Mouse (Mus musculus): Measurements from ENCODE around the gene H6pd. TPM values are rescaled to one million over a fixed set of nuclear protein-coding genes. Genes with fewer than 3 reads are reported as not detected.

H6pd gene
- total RNA-seq, 2 experiments from 2014 or later, result 39.8 to 45.4 TPM

DNA sequence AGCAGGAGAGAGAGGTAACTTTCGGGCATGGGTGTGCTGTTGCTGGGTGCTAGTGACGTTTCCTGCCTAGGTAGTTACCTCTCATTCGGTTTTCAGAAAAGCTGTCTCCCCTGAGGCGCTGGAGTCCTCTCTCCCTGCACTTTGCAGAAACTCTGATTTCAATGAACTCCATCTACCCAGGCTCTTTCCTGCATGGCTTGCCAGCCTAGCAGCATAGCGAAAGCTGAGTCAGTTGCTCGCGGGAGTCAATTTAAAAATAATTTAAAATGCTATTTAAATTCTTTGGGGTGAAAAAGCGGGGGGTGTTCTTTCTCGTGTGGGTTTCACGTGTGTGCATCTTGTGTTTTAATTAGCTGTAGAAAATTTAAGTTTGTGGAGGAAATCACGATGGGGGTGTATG, 21.1 kb upstream of the H6pd start:
- intact Hi-C loops (cut with DNase I), result no loop called here
- no peak for DNase-seq (ENCODE audit: low spot score)

DNA sequence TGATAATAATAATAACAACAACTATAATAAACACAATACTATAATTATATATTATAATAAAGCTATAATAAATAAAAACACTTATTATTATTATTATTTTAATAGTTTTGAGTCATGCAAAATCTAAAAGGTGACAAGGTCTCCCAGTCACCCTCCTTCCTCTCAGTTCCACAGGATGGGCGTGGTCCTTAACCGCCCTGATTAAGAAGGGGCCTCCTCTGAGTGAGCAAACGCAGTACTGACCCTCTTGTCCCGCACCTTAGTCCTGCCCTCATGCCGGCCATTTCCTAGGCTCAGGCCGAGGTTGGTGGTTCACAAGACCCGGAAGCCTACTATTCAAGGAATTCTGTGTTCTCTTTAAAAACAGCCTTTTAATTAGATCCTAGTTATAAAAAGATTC, 14.7 kb upstream of the H6pd start:
- DNase-seq (ENCODE audit: low spot score), result no peak
- intact Hi-C loops (cut with DNase I), result no loop called here

DNA sequence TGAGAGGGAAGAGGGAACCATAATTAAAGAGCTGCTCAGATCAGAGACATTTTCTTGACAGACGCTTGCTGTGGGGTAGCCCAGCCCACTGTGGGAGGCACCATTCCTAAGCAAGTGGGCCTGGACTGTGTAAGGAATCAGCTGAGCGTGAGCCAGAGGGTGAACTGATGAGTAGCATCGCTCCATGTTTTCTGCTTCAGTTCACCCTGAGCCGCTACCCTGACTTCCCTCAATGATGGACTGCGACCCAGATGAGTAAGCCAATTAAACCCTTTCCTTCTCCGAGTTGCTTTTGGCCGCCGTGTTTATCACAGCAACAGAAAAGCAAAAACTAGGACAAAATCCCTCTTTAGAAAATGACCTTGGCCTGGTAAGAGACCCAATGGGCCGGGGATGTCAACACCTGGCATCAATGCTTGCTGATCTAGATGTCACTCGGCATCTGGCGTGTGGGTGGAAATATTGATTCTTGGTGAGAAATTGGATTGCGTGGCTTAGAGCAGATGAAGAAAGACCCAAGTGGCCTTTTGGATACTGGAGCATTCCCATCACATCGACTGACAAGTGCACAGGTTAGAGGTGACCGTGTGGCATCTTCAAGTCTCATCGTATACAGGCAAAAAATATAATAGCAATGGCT, 11.0 kb upstream of the H6pd start:
- intact Hi-C loops (cut with DNase I), result no loop called here
- no peak for DNase-seq (ENCODE audit: low spot score)

DNA sequence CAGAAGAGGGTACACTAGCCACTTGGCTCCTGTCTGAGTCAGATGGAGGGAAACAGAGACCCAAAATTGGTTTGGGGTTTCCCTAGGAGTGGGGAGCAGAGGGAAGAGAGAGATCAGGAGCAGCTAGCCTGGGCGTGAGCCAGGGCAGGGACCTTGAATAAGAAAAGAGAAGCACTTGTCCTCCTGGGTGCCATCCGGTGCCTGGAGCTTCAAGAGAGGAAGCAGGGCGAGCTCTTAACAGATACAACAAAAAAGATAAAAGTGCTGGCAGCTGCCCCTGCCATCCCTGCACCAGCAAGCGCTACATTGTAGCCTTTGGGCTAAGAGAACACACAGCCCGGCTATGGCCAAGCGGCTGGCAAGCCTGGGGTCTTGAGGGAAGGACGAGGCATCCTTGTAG, 6.6 kb upstream of the H6pd start:
- intact Hi-C loops (cut with DNase I), result no loop called here

DNA sequence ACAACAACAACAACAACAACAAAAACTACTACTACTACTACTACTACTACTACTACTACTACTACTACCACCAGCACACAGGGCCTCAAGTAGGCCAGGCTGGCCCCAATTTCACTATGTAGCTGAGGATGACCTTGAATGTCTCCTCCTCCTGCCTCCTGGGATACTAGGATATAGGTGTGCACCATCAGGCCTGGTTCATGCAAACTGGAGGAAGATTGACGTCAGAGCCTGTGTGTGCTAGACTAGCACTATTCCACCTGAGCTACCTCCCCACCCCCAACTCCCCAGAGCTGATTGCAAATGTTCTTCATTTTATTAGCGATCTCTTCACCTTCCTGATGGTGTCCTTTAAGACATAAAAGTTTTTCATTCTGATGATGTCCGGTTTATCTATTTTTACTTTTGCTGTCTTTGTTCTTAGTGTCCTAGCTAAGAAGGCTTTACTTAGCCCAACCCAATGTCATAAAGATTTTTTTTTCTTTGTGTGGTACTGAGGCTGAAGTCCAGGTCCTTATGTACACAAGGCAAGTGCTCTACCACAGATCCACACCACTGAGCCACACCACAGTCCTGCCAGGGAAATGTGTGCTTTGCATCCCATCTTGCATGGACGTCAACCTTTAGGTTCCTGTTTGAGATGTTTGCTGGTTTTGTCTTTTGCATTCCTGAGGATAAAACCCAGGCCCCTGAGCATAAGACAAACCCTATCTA, 5.7 kb upstream of the H6pd start:
- no peak for DNase-seq (ENCODE audit: low spot score)
- intact Hi-C loops (cut with DNase I), result no loop called here

More for the DNA sequence above, 6.6 kb upstream of the H6pd start:
- DNase-seq (ENCODE audit: low spot score), result no peak

DNA sequence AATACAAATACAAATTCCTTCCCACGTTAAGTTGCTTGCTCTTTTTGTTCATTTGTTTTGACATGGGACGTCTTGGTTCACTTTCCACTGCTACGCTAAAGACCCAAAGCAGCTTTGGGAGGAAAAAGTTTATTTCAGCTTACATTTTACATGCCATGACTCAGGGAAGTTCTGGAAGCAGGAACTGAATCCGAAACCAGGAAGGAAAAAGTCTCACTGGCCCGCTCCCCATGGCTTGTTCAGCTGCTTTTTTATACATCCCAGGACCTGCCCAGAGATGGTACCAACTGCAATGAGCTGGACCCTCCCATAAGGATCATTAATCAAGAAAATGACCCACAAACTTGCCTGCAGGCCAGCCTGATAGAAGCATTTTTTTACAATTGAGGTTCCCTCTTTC, 5.0 kb upstream of the H6pd start:
- no peak for DNase-seq (ENCODE audit: low spot score)
- intact Hi-C loops (cut with DNase I), result no loop called here

DNA sequence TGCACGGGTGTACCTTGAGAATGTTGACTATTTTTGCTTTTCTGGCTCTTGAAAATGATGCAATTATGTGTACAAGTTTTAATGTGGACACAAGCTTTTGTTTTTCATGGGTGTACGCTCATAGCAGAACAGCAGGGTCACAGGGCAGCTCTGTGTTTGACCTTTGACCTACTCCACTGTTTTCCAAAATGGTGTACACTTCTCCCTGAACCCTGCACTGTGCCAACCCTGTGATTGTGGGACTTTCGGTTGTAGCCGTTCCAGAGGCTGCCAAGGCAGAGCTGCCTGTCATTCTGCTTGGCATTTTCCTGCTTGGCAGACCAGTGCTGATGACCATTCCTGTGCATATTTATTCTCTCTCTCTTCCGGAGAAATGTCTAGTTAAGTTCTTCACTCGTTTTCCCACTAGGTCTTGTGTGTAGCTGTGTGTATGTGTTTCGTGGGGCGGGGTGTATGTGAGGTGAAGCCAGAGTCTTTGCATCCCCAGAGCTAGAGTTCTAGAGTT, 4.4 kb upstream of the H6pd start:
- DNase-seq (ENCODE audit: low spot score), result no peak
- intact Hi-C loops (cut with DNase I), result no loop called here

DNA sequence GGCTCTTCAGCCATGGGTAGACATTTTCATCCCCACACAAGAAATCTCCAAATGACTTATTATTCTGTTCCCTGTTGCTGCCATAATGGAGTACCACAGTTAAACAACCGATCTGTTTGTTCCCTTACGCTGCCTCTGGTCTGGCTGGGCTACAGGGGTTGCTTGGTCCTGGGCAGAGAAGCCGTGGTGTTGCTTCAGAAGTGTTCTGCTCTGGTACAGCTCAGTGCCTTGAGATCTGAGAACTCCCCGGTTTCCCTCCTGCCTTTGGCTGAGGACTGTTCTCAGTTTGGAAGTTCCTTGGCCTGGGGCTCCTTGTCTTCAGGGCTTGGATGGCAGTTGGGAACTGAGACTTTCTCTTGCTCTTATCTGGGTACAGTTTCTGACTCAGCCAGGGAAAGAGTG, 3.5 kb upstream of the H6pd start:
- intact Hi-C loops (cut with DNase I), result no loop called here
- DNase-seq (ENCODE audit: low spot score), result no peak

DNA sequence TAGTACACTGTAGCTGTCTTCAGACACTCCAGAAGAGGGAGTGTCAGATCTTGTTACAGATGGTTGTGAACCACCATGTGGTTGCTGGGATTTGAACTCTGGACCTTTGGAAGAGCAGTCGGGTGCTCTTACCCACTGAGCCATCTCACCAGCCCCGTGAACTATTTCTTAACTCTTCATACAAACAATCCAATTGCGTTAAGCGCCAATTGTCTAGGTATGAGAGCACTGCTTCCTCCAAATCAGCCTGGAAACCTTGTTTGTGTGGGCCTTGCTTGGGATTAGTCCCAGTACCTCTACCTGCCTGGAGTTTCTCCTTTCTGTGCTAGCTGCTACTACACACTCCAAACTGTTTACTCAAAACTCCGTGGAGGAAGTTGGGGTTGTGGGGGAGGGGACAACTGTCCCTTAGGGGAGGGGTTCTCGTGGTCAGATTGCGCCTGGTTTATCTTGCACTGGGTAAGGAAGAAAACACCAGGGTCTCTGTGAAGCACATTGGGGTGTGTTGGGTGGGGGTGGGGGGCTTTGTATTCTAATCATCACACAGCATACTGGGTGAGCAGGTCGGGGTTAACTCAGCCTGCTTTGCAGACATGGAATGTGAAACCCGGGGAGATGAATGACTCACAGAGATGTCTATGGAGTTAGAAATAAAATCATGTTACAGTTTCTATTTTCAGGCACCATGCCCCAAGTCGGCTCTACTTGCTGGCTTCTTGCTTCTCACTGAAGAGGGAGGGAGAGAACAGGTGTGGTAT, 2.9 kb upstream of the H6pd start:
- intact Hi-C loops (cut with DNase I), result no loop called here
- DNase-seq (ENCODE audit: low spot score), result no peak

DNA sequence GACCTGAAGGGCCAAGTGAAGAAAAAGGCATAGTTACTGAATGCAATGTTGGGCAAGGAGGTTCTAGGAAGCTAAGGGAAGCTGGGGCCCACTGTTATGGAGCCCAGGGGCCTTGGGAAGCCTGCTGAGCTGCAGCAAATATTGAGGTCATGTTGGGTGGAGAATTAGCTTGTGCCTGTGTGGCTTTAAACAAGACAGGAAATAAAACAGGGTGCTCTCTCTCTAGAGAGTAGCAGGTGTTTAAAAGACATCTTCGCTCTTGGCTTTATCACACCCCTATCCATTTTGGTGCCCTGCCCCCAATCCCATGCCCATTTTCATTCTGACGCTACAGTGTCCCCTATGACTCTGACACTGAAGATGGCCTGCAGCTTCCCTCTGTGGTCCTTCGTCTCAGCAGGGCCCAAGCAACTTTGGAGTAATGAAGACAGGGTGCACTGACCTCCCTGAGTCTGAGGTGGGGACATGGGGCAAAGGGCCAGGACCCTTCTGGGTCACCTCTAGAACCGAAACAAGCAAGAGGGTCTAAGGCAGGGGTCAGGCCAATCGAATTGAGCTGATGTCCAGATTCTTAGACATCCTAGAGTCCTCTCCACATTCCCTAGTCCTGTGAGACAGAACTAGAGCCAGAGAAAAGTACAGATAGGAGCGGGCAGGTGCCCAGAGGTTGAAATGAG, 1.4 kb upstream of the H6pd start:
- intact Hi-C loops (cut with DNase I), result no loop called here
- no peak for DNase-seq (ENCODE audit: low spot score)

DNA sequence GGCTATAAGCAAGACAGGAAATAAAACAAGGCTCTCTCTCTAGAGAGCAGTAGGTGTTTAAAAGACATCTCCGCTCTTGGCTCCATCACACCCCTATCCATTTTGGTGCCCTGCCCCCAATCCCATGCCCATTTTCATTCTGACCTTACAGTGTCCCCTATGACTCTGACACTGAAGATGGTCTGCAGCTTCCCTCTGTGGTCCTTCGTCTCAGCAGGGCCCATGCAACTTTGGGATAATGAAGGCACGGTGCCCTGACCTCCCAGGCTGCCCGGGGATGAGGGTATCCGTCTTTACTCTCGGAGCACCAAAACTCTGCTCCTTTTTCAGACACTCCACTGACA, 736 bp upstream of the H6pd start:
- no peak for DNase-seq (ENCODE audit: low spot score)
- intact Hi-C loops (cut with DNase I), result loop anchor here (2.0 kb wide), 1 partner anchor 19 kb away; no protein-coding TSS in a partner anchor

DNA sequence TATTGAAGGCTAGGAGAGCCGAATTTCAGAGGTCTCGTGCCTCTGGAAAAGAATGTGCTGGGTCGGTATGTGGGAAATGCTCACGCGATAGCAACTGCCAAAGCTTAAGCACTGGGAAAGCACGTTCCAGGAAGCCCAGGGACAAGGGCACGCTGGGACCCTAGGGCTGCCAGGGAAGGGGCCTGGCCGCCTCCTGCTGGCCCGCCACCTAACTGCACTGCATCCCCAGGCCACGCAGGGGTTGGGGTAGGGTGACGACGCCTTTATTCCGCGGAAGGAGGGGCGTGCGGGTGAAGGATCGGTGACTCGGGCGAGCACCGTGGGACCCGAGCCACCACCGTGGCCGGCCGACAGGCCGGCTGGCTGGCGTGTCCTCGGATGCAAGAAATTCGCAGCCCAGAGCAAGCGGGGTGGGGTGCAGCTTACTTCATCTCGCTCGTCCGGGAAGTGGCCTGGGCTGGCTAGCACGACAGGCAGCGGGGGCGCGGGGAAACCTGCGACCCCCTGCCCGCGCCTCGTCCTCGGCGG, 434 bp downstream of the H6pd start:
- DNase-seq (ENCODE audit: low spot score), result peak; percentile 77
- intact Hi-C loops (cut with DNase I), result loop anchor here (2.0 kb wide), 1 partner anchor 18 kb away; no protein-coding TSS in a partner anchor

DNA sequence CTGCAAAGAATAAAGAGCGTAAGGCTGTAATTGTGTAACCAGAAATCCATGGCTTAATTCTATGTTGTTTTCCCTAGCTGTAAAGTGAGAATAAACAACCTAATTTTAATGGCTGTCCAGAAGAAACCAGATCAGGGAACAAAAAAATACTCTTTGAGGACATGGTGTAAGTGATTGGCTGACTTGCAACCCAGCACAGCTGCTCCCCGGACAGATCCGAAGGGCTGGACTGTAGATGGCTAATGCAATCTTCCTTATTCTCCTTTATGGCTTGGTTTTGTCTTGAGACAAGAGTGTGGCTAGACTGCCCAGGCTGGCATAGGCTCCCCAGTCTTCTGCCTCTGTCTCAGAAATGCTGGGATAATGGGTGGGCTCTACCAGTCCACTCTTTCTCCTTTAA, 1.4 kb downstream of the H6pd start:
- intact Hi-C loops (cut with DNase I), result no loop called here
- no peak for DNase-seq (ENCODE audit: low spot score)

DNA sequence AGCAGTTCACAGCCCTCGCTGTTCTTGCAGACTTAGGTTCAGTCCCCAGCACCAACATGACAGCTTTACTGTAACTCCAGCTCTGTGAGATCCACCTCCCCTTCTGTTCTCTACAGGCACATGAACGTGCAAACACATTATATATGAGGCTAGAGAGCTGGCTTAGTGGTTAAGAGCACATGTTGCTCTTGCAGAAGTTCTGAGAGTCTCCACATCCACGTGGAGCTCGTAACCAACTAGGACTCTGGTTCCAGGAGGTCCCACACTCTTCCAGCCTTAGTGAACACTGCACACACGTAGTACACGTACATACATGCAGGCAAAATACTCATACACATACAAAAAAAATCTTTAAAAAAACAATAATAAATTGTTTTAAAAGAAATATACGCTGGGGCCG, 1.8 kb downstream of the H6pd start:
- intact Hi-C loops (cut with DNase I), result no loop called here
- no peak for DNase-seq (ENCODE audit: low spot score)

DNA sequence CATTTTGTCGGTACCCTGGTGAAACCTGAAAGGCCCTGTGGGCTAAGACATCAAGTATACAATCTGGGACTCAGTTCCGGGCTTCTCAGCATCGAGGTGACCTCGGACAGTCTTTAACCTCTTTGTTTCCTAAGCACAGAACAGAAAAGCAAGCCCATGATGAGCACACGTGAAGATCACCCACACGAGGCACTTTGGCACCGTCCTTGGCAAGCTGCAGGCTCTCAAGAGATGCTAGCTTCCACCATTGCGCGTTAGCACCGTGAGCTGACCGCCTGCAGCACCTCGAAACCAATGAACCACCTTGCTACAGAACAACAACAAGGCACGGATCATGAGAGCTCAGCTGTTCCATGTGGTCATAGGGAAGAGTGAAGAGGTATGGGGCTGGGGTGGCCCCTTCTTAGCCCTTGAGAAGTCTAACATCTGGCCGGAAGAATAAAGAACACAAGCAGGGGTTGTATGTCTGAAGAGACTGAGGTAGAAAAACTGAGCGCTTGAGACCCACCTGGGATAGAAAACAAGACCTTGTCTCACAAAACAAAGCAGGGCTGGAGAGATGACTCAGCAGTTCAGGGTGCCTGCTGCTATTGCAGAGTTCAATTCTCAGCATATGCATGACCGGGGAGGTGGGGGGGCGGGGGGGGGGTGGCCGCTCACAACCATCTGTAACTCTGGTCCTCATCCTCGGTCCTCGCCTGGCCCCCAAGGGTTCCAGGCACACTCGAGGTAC, 2.5 kb downstream of the H6pd start:
- no peak for DNase-seq (ENCODE audit: low spot score)
- intact Hi-C loops (cut with DNase I), result no loop called here

DNA sequence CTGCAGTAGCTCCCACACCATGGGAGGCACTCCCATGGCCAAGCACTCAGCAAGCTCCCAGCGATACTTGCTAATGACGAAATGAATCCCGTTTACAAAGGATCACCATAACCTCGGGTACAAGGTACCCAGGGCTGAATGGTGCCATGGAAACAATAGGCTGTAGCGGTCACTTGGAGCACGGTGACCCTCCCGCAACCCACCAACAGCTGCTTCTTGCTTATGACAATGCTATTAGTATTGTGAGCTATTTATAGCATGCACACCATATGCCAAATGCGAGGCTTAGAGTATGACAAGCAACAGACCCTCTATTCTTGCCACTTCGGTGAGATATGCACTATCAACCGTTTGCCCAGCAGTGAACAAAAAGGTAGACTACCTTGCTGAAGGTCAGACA, 3.6 kb downstream of the H6pd start:
- intact Hi-C loops (cut with DNase I), result no loop called here

DNA sequence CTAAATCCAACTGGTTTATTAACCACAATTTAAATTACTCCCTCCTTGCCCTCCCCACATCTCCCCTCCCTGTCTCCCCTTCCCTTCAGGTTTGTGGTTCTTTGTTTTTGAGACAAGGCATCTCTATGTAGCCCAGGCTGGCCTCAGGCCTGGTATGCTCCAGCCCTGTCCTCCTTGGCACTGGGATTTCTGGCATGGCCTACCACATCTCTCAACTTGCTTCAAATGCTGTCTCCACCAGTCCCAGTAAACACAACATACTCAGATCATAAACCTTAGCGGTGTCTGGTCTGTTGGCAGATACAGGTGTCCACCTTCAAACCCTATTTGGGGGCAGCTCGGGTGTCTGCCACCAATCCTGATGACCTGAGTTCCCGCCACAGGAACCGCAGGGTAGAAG, 5.2 kb downstream of the H6pd start:
- intact Hi-C loops (cut with DNase I), result no loop called here
- no peak for DNase-seq (ENCODE audit: low spot score)

More for the DNA sequence above, 3.6 kb downstream of the H6pd start:
- no peak for DNase-seq (ENCODE audit: low spot score)

DNA sequence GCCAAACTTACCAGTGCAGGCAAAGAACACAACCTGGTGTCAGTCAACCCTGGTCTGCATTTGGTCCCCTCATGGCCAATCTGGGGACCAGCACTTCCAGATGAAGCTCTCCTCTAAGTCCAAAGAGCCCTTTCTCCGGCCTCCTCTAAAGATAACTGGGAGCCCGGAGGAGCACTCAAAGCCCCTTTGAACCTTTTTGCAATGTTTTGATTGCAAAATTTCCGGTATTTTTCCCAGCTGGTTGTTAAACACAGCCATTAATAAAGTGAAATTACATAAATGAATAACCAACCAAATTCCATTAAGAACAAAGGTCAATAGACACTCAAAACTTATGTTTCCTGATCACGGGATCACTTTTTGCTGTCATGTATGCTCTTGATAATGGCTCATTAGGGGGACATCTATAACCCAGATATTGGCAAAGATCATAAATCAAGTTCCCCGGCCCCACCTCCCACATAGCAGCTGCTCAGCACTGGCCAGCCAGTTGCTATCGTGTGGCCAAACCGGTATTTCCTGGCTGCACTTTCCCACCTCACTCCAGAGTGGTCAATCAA, 5.7 kb downstream of the H6pd start:
- no peak for DNase-seq (ENCODE audit: low spot score)
- intact Hi-C loops (cut with DNase I), result no loop called here

DNA sequence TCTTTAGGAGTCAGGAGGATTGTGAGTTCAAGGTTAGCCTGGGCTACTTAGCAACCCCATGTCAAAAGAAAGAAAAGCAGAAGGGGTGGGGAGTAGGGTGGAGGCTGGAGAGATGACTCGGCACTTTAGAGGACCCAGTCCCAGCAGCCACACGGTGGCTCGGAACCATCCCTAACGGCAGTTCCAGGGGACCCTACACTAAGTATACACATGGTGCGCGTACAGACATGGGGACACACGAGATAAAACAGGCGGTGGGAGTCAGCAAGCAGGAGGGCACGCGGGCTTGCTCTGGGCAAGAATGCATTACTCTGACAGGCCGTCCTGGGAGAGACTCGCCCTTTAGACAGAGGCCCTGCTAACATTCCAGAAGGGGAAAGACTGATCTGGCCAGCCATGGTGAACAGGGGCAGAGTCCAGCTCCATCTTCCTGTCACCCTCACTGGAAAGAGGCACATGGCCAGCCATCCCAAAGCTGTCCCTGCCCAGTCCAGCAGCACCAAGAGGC, 6.7 kb downstream of the H6pd start:
- intact Hi-C loops (cut with DNase I), result no loop called here
- DNase-seq (ENCODE audit: low spot score), result no peak

Data from heart, postnatal 25 days (tissue).